Mouse (Mus musculus) small intestine, adult 2 months (tissue): Measurements from ENCODE around the gene Nostrin. TPM values are rescaled to one million over a fixed set of nuclear protein-coding genes. Genes with fewer than 3 reads are reported as not detected.

Experiments used
- H3K27ac ChIP-seq: fragments of 200-500 bp; 2 replicates; pipeline ENCODE4 v1.5.1; 2012; ENCODE audit warnings: low read depth, low read length, control low read depth, inconsistent platforms; ENCODE audit not compliant: insufficient read depth
- H3K27me3 ChIP-seq: fragments of 200-500 bp; 2 replicates; pipeline ENCODE4 v1.6.1; 2012; ENCODE audit warnings: mild to moderate bottlenecking, moderate library complexity, low read length, inconsistent platforms; ENCODE audit not compliant: control insufficient read depth, insufficient read depth
- H3K36me3 ChIP-seq: fragments of 200-500 bp; 2 replicates; pipeline ENCODE4 v1.6.1; 2012; ENCODE audit warnings: mild to moderate bottlenecking, low read length, control low read depth, inconsistent platforms; ENCODE audit not compliant: control insufficient read depth, insufficient read depth
- H3K4me1 ChIP-seq: fragments of 200-500 bp; 2 replicates; pipeline ENCODE4 v1.6.1; 2012; ENCODE audit warnings: low read length, inconsistent platforms, mixed read lengths; ENCODE audit not compliant: control insufficient read depth, insufficient read depth, insufficient read length
- H3K4me3 ChIP-seq: fragments of 200-500 bp; 2 replicates; pipeline ENCODE4 v1.5.1; 2012; ENCODE audit warnings: low read depth, mild to moderate bottlenecking, control low read depth, inconsistent platforms, low read length, moderate library complexity
- CTCF ChIP-seq: fragments of 200-500 bp; IDR thresholded peaks from 2 replicates; pipeline ENCODE4 v1.5.1; 2012; ENCODE audit warnings: low read depth, mild to moderate bottlenecking, control low read depth, inconsistent platforms, low read length, moderate library complexity, mixed read lengths; ENCODE audit not compliant: insufficient replicate concordance, insufficient read length; ENCODE audit errors: extremely low read depth
- POLR2A ChIP-seq: fragments of 200-500 bp; IDR thresholded peaks from 2 replicates; pipeline ENCODE4 v1.6.1; 2012; ENCODE audit warnings: low read depth, mild to moderate bottlenecking, control low read depth, inconsistent platforms, low read length, moderate library complexity
- WGBS: fragments of 180-500 bp; shearing (Covaris S2); methylation state at CpG from one replicate; pipeline ENCODE4 v1.1.7; 2018; 5-methylcytosine and 5-hydroxymethylcytosine counted together
- polyA plus RNA-seq: library from polyadenylated mRNA; depleted of rRNA; stranded (reverse); fragments of >200 nt; gene quantifications from 2 replicates; pipeline ENCODE4 v1.2.3, GENCODE M21; 2012; rRNA removed

Gene Nostrin
- polyA plus RNA-seq, 1 experiment: 6.3 TPM

DNA sequence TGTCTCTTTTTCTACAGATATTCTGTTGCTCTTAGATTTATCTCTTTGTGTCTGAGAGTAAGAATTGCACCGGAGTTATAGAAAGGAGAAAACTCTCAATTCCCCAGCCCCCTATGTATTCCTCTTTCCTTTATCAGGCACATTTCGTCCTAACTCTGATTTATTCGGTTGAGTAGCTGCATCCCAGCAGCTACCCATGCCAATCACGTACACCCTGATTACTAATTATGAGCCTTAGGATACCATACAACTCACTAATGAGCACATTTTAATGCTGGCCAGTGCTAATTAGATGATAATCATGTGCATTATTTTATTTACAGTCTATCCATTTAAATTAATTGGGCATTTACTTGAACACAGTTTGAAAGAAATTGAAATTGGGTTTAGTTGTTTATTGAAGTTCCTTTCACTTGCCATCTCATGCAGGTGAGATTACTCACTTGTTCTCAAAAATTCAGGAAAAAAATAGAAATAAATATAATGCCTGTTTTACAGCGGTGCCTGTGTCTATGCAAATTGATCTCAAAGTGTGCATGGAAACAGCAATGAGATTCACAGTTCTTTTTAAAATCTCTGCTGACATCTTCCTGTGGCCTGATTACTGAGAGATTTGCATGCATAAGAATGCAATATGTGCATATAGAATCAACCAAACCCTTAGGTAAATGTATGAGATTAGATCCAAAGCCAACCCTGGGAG, 99.5 kb downstream of the Nostrin start:
- no peak for TF ChIP-seq CTCF
- no peak for TF ChIP-seq POLR2A
- H3K4me1 ChIP-seq: no peaks in the 10 kb centered on the region
- no peak overlapping the region for H3K4me3 ChIP-seq
- H3K36me3 ChIP-seq: no peaks in the 10 kb centered on the region
- no peaks in the 10 kb centered on the region for H3K27me3 ChIP-seq
- H3K27ac ChIP-seq: no peak overlapping the region
- 89% methylated on average over 5 of the region's 5 CpGs for WGBS

Other genes starting within 250 kb of the Nostrin start
- 0.24 and 0.82 TPM in 2 replicates for gene Spc25, start 70.4 kb downstream of the Nostrin start, polyA plus RNA-seq
- gene G6pc2, start 75.3 kb downstream of the Nostrin start, polyA plus RNA-seq: 0.05 TPM in 1 of 2 replicates, not detected in the other
- not detected in 2 replicates for gene Abcb11, start 206.8 kb downstream of the Nostrin start, polyA plus RNA-seq
- gene Dhrs9, start 244.6 kb downstream of the Nostrin start, polyA plus RNA-seq: 0.34 and 0.60 TPM in 2 replicates